Mouse (Mus musculus) testis, adult 2 months (tissue): ENCODE measurements at regions not wholly inside any gene's neighbourhood (a gene's known extent, or its start where the extent isn't known, plus 50 kb on each side); places are given as distances from the start of the nearest gene placed in this dataset.

Source experiments
- H3K27ac ChIP-seq: fragments of 200-500 bp; 2 replicates; pipeline ENCODE4 v1.5.1; 2012; ENCODE audit warnings: low read depth, low read length; ENCODE audit not compliant: control insufficient read depth, insufficient read depth
- H3K27me3 ChIP-seq: fragments of 200-500 bp; 2 replicates; pipeline ENCODE4 v1.6.1; 2012; ENCODE audit warnings: mild to moderate bottlenecking, low read length, moderate library complexity; ENCODE audit not compliant: control insufficient read depth, insufficient read depth
- H3K36me3 ChIP-seq: fragments of 200-500 bp; 2 replicates; pipeline ENCODE4 v1.6.1; 2012; ENCODE audit warnings: mild to moderate bottlenecking, low read length; ENCODE audit not compliant: control insufficient read depth, insufficient read depth
- H3K4me1 ChIP-seq: fragments of 200-500 bp; 2 replicates; pipeline ENCODE4 v1.6.1; 2012; ENCODE audit warnings: low read length; ENCODE audit not compliant: control insufficient read depth, insufficient read depth
- H3K4me3 ChIP-seq: fragments of 200-500 bp; 2 replicates; pipeline ENCODE4 v1.5.1; 2012; ENCODE audit warnings: low read depth, mild to moderate bottlenecking, low read length, moderate library complexity, mixed read lengths; ENCODE audit not compliant: control insufficient read depth
- CTCF ChIP-seq: fragments of 200-500 bp; IDR thresholded peaks from 2 replicates; pipeline ENCODE4 v1.5.1; 2012; ENCODE audit warnings: low read depth, mild to moderate bottlenecking, inconsistent platforms, low read length, moderate library complexity; ENCODE audit not compliant: control insufficient read depth, insufficient read depth, insufficient replicate concordance
- POLR2A ChIP-seq: fragments of 200-500 bp; IDR thresholded peaks from 2 replicates; pipeline ENCODE4 v1.6.1; 2012; ENCODE audit warnings: low read depth, mild to moderate bottlenecking, inconsistent platforms, low read length, moderate library complexity; ENCODE audit not compliant: control insufficient read depth

- H3K4me3 ChIP-seq: no peak overlapping the region
- no peaks in the 10 kb centered on the region for H3K27me3 ChIP-seq
- H3K4me1 ChIP-seq: no peaks in the 10 kb centered on the region
- no peak overlapping the region for H3K27ac ChIP-seq
- TF ChIP-seq POLR2A (no peak), CTCF (no peak)
- H3K36me3 ChIP-seq: no peaks in the 10 kb centered on the region
Observed at GRCm38 (mm10) chr11:63767631-63768250, 154.3 kb downstream of the Hs3st3b1 start.

- Histone ChIP-seq H3K36me3 (no peaks in the 10 kb centered on the region), H3K27me3 (no peaks in the 10 kb centered on the region), H3K27ac (no peak overlapping the region), H3K4me3 (no peak overlapping the region), H3K4me1 (no peaks in the 10 kb centered on the region)
- TF ChIP-seq POLR2A: no peak
- no peak for TF ChIP-seq CTCF
Observed at GRCm38 (mm10) chr11:63769738-63770137, 152.4 kb downstream of the Hs3st3b1 start.

GRCm38 (mm10) chr11:63775382-63775781, 146.7 kb downstream of the Hs3st3b1 start:
- Histone ChIP-seq H3K4me1 (no peaks in the 10 kb centered on the region), H3K27ac (no peak overlapping the region), H3K4me3 (no peak overlapping the region), H3K27me3 (no peaks in the 10 kb centered on the region), H3K36me3 (no peaks in the 10 kb centered on the region)
- TF ChIP-seq POLR2A: no peak
- TF ChIP-seq CTCF: no peak

GRCm38 (mm10) chr11:63779371-63779770, 142.7 kb downstream of the Hs3st3b1 start:
- Histone ChIP-seq H3K27me3 (no peaks in the 10 kb centered on the region), H3K4me1 (no peaks in the 10 kb centered on the region), H3K4me3 (no peak overlapping the region), H3K36me3 (no peaks in the 10 kb centered on the region), H3K27ac (no peak overlapping the region)
- TF ChIP-seq CTCF: no peak
- no peak for TF ChIP-seq POLR2A

- TF ChIP-seq POLR2A (no peak), CTCF (no peak)
- Histone ChIP-seq H3K27me3 (no peaks in the 10 kb centered on the region), H3K36me3 (no peaks in the 10 kb centered on the region), H3K27ac (no peak overlapping the region), H3K4me3 (no peak overlapping the region), H3K4me1 (no peaks in the 10 kb centered on the region)
Observed at GRCm38 (mm10) chr11:63781967-63782915, 139.8 kb downstream of the Hs3st3b1 start.

GRCm38 (mm10) chr11:63785281-63785886, 136.7 kb downstream of the Hs3st3b1 start:
- Histone ChIP-seq H3K27ac (no peak overlapping the region), H3K4me1 (no peaks in the 10 kb centered on the region), H3K4me3 (no peak overlapping the region), H3K27me3 (no peaks in the 10 kb centered on the region), H3K36me3 (no peaks in the 10 kb centered on the region)
- TF ChIP-seq POLR2A (no peak), CTCF (no peak)

GRCm38 (mm10) chr11:63785965-63786364, 136.1 kb downstream of the Hs3st3b1 start:
- no peak overlapping the region for H3K27ac ChIP-seq
- no peak overlapping the region for H3K4me3 ChIP-seq
- no peaks in the 10 kb centered on the region for H3K36me3 ChIP-seq
- H3K27me3 ChIP-seq: no peaks in the 10 kb centered on the region
- no peaks in the 10 kb centered on the region for H3K4me1 ChIP-seq
- TF ChIP-seq POLR2A (no peak), CTCF (no peak)
